Mouse (Mus musculus) kidney, postnatal 4 days (tissue): ENCODE data around the gene Tmem145.
A peak's percentile ranks its signal among the peaks of the same experiment; 100 is the strongest.

Source experiments
- DNase-seq, 2 experiments: peaks; one replicate each; pipeline ENCODE4 v3.0.0; 2021; ENCODE audit warnings: mixed read lengths in 2 of 2

Tmem145 gene

DNA sequence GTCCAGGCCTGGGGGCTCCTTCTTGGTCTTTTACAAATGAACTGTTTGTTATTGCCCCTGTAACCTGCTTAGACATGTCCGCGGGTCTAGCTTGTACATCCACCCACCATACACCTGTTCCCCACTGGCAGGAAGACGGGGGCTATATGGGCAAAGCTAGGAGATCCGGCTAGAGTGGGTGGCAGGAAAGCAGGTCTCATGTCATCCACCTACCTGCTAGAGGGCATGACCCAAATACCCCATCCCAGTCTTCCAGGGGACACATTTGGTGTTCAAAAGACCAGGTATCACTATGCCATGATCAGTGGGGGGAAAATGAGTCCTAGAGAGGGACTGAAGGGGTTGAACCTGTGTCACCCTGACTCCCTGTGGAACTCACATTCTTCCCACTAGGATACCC is 28.5 kb upstream of the Tmem145 start:
- DNase-seq = no peak

GRCm38 (mm10) chr7:25277998-25278340 is 27.9 kb upstream of the Tmem145 start:
- DNase-seq = no peak

- DNase-seq = peak; percentile 80 to 89
Measured at GRCm38 (mm10) chr7:25278341-25279075, 27.4 kb upstream of the Tmem145 start.

DNA sequence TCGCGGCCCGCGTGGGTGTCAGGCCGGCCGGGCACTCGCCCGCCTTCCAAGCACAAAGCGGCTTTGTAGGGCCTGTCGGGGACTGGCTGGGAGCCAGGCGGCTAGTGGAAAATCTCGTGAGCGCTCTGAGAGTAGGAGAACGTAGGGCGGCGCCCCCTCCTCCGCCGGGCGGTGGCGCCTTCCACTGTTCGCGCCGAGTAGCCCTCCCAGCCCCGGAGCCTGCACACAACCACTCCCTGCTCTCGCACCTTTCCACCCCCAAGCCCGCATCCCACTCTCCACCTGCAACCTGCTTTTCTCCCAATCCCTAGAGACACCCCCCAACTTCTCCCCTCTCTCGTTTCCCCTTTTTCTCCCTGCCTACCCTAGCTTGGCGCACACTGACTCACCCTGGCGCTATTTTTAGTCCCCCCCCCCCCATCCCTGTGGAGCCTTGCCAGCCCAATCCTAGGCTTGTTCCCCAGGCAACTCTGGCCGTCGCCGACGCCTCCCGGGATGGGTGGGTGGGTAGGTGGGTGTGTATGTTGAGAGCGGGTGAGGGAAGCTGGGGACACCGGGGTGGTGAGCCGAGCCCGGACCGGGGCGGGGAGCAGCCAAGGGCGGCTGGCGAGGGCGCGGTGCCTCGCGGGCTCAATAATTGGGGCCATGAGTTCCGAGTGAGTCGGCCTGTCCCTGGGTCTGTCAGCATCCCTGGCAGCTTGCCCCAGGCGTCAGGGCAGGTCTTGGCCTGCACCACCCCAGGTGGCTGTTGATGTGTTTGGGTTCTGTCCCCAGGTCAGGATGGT is 26.6 kb upstream of the Tmem145 start:
- DNase-seq = peak; percentile 89 to 94

- peak; percentile 62 to 73 for DNase-seq
Measured at GRCm38 (mm10) chr7:25279861-25280791, 25.8 kb upstream of the Tmem145 start.

DNA sequence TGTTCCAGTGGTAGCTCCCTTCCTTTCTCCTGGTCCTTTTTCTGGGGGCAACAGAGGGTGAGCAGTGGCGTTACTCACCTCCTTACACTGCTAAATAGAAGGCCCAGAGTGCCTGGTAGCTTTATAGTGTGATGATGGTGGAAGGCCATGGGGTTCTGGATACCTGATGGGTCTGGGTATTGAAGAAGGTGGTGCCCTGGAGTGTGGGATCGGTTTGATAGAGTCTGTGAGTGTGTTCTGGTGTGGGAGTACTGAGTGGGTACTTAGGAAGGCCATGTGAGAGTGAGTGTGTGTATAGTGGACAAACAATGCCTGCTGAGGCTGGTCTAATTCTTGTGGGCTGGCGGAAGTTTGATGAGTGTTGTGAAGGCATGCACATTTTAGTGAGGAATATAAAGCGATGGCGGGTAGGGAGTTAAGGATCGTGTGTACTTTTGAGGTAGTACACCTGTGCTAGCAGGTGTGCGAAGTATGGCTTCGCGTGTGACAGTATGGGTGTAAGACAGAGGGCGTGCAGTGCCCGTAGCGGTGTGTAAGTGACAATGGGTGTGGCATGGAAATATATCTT is 24.7 kb upstream of the Tmem145 start:
- DNase-seq = no peak

DNA sequence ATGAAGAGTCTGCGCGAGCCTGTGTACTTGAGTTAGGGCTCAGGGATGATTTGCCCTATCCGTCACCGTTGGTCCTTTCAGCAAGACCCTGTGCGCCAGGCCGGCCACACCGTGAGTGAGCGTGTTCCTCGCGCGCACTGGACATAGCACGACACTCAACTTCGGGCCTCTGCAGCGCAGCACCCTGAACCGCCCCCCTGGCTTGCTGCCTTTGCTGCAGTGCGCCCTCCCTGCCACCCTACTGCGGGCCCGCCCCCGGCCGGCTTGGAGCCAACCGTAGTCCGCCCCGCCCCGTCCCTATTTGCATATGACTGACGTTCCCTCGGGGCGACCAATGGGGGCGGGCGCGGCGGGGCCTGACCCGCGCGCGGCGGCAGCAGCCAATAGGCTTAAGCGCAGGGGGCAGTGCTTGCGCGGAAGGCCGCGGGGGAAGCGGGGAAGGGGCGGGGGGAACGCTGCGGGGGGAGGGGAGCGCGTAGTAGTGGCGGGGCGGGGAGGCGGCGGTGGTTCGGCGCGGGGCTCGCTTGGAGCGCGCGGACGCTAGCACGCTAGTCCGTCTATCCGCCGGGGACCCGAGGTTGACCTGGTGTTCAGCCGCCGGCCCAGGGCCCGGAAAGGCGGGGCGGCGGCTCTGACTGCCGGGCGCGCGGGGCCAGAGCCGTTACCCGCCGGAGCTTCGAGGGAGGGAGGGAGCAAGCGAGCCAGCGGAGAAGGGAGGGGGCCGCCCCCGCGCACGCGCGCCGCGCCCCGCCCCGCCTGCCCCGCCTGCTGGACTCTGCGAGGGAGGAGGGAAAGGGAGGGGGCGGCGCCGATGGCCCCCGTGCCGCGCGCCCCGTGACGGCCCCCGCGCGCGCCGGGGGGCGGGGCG is 23.9 kb upstream of the Tmem145 start:
- peak; percentile 99 for DNase-seq

DNA sequence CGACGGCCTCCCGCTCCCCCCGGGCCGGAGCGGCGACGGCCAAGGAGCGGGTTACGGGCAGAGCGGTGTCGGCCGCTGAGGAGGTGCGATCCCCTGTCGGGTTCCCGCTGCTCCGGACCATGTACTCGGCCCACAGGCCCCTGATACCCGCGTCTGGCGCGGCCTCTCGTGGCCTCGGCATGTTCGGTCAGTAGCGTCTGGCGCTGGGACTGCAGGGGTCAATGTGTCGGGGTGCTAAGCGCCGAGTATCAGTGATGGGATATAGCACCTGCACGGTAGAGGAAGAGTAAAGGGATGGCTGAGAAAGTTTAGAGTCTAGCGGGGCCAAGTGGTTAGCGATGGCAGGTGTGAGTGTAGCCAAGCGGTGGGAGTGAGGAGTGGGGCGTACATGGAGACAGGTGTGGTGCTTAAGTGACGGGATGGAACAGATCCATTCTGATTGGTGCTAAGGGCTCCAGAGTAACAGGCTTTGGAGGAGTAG is 23.1 kb upstream of the Tmem145 start:
- peak; percentile 60 to 78 for DNase-seq

DNA sequence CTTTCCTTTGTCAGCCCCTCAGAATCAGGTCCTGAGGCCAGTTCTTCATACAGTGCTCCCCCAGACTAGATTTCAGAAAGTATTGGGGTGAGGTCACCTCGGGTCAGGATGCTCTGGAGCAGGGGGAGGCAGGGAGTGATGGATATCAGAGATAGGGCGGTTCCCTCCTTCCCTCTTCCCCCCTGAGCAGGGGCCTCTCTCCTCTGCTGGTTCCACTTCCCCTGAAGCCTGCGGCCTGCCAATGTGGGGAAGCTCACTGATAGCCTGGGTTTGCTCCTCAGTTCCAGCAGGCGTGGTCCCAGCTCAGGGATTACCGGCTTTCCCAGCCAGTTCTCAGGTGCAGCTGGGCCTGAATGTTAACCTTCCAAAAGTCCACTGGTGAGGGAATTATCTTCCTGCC is 22.3 kb upstream of the Tmem145 start:
- peak in 1 of 2 experiments; percentile 16 for DNase-seq

DNA sequence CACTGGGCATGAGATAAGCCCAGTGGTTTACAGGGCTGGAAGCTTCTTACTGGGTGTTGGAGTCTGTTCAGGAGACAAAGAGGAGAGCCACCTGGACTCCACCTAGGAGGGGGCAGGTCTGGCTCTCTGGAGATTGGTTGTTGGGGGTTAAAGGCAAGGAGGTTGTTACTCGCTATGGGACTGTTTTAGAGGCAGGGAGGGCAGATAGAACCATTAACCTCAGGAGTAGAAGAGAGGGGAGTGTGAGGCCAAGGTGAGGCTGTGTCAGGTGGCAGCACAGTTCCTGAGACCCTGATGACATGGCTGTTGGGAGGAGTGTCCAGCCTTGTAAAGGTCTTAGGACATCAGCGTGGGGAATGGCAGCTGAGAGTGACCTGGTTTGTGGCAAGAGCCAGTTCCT is 21.7 kb upstream of the Tmem145 start:
- no peak for DNase-seq

DNA sequence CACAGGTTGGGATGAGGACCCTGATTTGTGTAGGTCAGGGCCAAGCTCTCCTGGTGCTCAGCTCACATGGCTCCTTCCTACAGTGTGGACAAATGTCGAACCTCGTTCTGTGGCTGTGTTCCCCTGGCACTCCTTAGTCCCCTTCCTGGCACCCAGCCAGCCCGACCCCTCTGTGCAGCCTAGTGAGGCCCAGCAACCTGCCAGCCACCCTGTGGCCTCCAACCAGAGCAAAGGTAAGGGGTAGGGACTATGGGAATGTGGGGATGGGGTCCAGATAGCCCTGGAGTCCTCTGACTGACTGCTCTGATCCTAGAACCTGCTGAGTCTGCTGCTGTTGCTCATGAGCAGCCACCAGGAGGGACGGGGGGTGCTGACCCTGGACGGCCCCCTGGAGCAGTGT is 21.1 kb upstream of the Tmem145 start:
- DNase-seq = peak in 1 of 2 experiments; percentile 33

GRCm38 (mm10) chr7:25285511-25286238 is 20.2 kb upstream of the Tmem145 start:
- no peak for DNase-seq

DNA sequence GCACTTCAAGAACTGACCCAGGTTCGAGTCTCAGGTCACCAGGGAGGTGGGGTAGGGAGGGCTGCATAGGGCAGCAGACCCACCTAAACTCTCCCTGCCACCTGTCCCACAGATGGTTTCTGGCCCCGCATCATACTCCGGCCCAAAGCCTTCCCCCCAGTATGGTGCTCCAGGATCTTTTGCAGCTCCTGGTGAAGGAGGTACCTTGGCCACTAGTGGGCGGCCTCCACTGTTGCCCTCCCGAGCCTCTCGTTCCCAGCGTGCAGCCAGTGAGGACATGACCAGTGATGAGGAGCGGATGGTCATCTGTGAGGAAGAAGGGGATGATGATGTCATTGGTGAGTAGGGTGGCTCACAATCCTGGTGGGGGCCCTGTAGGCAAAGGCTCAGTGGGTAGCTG is 18.9 kb upstream of the Tmem145 start:
- DNase-seq = peak in 1 of 2 experiments; percentile 8

- no peak for DNase-seq
Measured at GRCm38 (mm10) chr7:25288011-25288410, 17.9 kb upstream of the Tmem145 start.

DNA sequence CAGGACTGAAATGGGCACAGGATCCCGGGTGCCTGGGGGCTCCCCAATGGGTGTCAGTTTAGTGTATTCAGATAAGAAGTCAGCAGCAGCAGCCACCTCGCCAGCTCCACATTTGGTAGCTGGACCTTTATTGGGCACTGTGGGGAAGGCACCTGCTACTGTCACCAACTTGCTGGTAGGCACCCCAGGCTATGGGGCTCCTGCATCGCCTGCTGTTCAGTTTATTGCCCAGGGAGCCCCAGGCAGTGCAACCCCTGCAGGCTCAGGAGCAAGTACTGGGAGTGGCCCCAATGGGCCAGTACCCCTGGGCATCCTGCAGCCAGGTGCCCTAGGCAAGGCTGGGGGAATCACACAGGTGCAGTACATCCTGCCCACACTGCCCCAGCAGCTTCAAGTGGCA is 17.2 kb upstream of the Tmem145 start:
- no peak for DNase-seq

DNA sequence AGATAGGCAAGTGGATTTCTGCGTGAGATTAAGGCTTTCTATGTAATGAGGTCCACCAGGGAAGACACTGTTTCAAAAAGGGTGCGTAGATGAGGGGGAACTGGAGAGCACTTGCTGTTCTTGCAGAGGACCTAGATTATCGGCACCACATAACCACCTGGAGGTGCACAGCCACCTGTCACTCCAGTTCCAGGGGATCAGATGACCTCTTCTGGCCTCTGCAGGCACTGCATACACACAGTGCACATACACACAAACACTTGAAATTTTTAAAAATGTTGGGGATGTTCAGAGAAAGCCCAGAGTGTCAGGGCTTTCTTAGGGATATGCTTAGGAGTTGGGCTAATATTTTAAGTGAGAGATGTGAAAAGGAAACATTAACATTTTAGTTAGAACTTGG is 16.0 kb upstream of the Tmem145 start:
- DNase-seq = no peak

- DNase-seq = no peak
Measured at GRCm38 (mm10) chr7:25290463-25290862, 15.4 kb upstream of the Tmem145 start.

- DNase-seq = peak; percentile 74 to 79
Measured at GRCm38 (mm10) chr7:25290911-25291310, 15.0 kb upstream of the Tmem145 start.

DNA sequence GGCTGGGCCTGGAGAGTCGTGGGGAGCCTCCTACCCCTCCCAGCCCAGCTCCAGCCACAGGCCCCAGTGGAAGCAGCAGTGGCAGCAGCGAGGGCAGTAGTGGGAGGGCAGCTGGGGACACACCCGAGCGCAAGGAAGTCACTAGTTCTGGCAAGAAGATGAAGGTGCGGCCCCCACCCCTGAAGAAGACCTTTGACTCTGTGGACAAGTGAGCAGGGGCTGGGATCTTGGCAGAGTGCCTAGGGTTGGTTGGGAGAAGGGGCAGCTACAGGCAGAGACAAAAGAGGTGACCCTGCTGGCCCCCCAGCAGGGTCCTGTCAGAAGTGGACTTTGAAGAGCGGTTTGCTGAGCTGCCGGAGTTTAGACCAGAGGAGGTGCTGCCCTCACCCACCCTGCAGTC is 13.8 kb upstream of the Tmem145 start:
- DNase-seq = peak in 1 of 2 experiments; percentile 27

DNA sequence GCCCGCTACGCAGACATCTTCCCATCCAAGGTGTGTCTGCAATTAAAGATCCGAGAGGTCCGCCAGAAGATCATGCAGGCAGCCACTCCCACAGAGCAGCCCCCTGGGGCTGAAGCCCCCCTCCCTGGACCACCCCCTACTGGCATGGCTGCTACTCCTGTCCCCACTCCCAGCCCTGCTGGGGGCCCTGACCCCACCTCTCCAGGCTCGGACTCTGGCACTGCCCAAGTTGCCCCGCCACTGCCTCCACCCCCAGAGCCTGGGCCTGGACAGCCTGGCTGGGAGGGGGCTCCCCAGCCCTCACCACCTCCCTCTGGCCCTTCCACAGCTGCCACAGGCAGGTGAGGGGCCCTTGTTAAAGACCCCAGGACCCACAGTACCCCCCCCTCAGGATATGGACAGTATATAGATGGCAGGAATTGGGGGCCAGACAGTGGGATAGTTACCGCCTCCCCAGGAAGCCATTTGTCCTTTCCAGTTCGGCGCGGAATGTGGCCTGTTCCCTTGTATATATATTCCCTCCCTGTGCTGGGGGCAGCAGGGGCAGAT is 12.6 kb upstream of the Tmem145 start:
- DNase-seq = no peak

DNA sequence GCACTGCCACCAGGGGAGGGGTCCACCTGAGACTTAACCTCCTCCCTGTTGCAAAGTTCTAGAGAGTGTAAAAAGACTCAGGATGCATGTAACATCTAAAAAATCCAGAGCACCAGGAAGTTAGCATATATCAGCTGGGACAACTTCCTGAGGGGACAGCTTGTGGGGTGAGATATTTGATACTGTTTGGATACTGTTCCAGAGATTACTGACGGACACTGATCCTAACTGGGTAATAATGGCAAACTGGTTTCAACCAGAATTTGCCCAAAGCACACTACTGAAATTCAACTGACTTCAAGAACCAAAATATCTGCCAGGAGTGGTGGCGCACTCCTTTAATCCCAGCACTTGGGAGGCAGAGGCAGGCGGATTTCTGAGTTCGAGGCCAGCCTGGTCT is 11.4 kb upstream of the Tmem145 start:
- DNase-seq = no peak
